Mouse (Mus musculus): ENCODE results near the gene Pex11g. TPM values are rescaled to one million over a fixed set of nuclear protein-coding genes. Genes with fewer than 3 reads are reported as not detected.
A peak's percentile ranks its signal among the peaks of the same experiment; 100 is the strongest.

Pex11g gene
- polyA plus RNA-seq, 1 experiment: 1.5 TPM

DNA sequence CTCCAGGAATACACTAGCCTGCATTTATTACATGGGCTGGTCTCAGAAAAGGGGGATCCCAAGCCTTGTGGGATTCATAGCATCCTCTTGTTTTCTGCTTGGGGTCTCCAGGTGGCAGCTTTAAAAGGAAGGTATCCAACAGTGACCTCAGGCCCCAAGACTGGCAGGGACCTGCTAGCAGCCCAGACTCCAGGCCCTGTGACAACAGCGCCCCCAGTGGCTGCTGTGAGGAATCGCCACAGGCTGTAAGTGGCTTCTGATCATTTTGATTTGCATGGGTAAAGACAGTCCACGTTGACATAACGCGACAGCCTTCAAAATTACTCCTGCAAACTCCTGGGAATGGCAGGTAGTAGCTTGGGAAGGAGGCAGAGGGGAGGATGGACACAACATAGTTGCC lies 16.8 kb downstream of the Pex11g start:
- Histone ChIP-seq H3K27ac (ENCODE audit: insufficient read depth, low read length) (no peak overlapping the region), H3K4me1 (ENCODE audit: control insufficient read depth, insufficient read depth, low read length) (no peaks in the 10 kb centered on the region), H3K4me3 (ENCODE audit: insufficient read depth, low read length) (no peak overlapping the region)
- TF ChIP-seq POLR2A (IDR thresholded peaks at IDR 0.05; ENCODE audit: extremely low read depth, insufficient read depth, low read length): no peak
- peak; percentile 75 for TF ChIP-seq CTCF (IDR thresholded peaks at IDR 0.05; ENCODE audit: extremely low read depth, insufficient read depth, low read length)

GRCm38 (mm10) chr8:3449226-3449625 lies 18.3 kb downstream of the Pex11g start:
- Histone ChIP-seq H3K4me1 (ENCODE audit: control insufficient read depth, insufficient read depth, low read length) (no peaks in the 10 kb centered on the region), H3K27ac (ENCODE audit: insufficient read depth, low read length) (no peak overlapping the region), H3K4me3 (ENCODE audit: insufficient read depth, low read length) (no peak overlapping the region)
- TF ChIP-seq CTCF (IDR thresholded peaks at IDR 0.05; ENCODE audit: extremely low read depth, insufficient read depth, low read length) (no peak), POLR2A (IDR thresholded peaks at IDR 0.05; ENCODE audit: extremely low read depth, insufficient read depth, low read length) (no peak)

GRCm38 (mm10) chr8:3439510-3439909 lies 28.0 kb downstream of the Pex11g start:
- Histone ChIP-seq H3K27ac (ENCODE audit: insufficient read depth, low read length) (no peak overlapping the region), H3K4me1 (ENCODE audit: control insufficient read depth, insufficient read depth, low read length) (no peaks in the 10 kb centered on the region), H3K4me3 (ENCODE audit: insufficient read depth, low read length) (no peak overlapping the region)
- TF ChIP-seq CTCF (IDR thresholded peaks at IDR 0.05; ENCODE audit: extremely low read depth, insufficient read depth, low read length) (0 out of 2 replicates have a peak, but pooled peaks have one; percentile 9), POLR2A (IDR thresholded peaks at IDR 0.05; ENCODE audit: extremely low read depth, insufficient read depth, low read length) (no peak)

- no peak for TF ChIP-seq CTCF (IDR thresholded peaks at IDR 0.05; ENCODE audit: extremely low read depth, insufficient read depth, low read length)
- no peak for TF ChIP-seq POLR2A (IDR thresholded peaks at IDR 0.05; ENCODE audit: extremely low read depth, insufficient read depth, low read length)
- Histone ChIP-seq H3K27ac (ENCODE audit: insufficient read depth, low read length) (no peak overlapping the region), H3K4me1 (ENCODE audit: control insufficient read depth, insufficient read depth, low read length) (no peaks in the 10 kb centered on the region), H3K4me3 (ENCODE audit: insufficient read depth, low read length) (no peak overlapping the region)
These were observed 31.0 kb downstream of the Pex11g start for GRCm38 (mm10) chr8:3436492-3436891.

DNA sequence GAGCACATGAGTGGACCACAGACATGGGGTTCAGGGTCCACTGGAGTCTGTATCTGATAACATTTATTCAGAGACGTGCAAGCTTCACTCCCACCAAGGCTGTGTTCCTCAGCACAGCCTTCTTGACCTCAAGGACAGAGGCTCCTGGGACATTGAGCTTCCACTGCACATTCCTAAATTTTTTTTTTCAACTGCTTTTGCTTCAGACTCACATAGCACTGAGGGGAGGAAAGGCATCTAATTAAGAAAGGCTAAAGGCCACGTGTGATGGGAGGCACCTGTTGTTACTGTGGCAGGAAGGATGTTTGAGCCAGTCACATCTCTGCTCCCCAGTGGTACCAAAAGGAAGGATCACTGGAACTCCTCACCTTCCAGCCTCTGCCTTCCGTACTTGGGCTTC lies 36.4 kb downstream of the Pex11g start:
- Histone ChIP-seq H3K27ac (ENCODE audit: insufficient read depth, low read length) (no peak overlapping the region), H3K4me3 (ENCODE audit: insufficient read depth, low read length) (no peak overlapping the region), H3K4me1 (ENCODE audit: control insufficient read depth, insufficient read depth, low read length) (no peaks in the 10 kb centered on the region)
- TF ChIP-seq CTCF (IDR thresholded peaks at IDR 0.05; ENCODE audit: extremely low read depth, insufficient read depth, low read length) (no peak), POLR2A (IDR thresholded peaks at IDR 0.05; ENCODE audit: extremely low read depth, insufficient read depth, low read length) (no peak)

DNA sequence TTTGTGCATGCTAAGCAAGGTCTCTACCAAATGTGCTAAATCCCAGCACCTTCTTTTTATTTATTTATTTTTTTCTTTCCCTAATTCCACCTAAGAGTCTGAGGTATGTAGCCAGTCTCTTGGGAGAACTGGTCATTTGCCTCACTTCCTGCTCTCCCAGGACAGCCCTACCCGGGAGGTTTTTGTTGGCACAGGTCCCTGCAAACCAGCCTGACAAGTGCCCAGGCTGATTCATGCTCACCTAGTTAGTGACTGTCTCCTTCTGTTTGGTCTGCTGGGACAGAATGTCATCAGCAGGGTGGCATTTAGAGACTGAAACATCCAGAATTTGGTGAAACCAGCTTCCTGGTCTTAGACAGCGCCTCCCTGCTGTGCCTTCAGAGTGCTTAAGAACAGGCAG lies 37.5 kb downstream of the Pex11g start:
- no peak for TF ChIP-seq POLR2A (IDR thresholded peaks at IDR 0.05; ENCODE audit: extremely low read depth, insufficient read depth, low read length)
- no peak for TF ChIP-seq CTCF (IDR thresholded peaks at IDR 0.05; ENCODE audit: extremely low read depth, insufficient read depth, low read length)
- H3K4me3 ChIP-seq (ENCODE audit: insufficient read depth, low read length): no peak overlapping the region
- no peaks in the 10 kb centered on the region for H3K4me1 ChIP-seq (ENCODE audit: control insufficient read depth, insufficient read depth, low read length)
- no peak overlapping the region for H3K27ac ChIP-seq (ENCODE audit: insufficient read depth, low read length)

GRCm38 (mm10) chr8:3428426-3428825 lies 39.1 kb downstream of the Pex11g start:
- Histone ChIP-seq H3K4me1 (ENCODE audit: control insufficient read depth, insufficient read depth, low read length) (no peaks in the 10 kb centered on the region), H3K27ac (ENCODE audit: insufficient read depth, low read length) (no peak overlapping the region), H3K4me3 (ENCODE audit: insufficient read depth, low read length) (no peak overlapping the region)
- TF ChIP-seq POLR2A (IDR thresholded peaks at IDR 0.05; ENCODE audit: extremely low read depth, insufficient read depth, low read length) (no peak), CTCF (IDR thresholded peaks at IDR 0.05; ENCODE audit: extremely low read depth, insufficient read depth, low read length) (no peak)

- Histone ChIP-seq H3K4me1 (ENCODE audit: control insufficient read depth, insufficient read depth, low read length) (no peaks in the 10 kb centered on the region), H3K4me3 (ENCODE audit: insufficient read depth, low read length) (no peak overlapping the region), H3K27ac (ENCODE audit: insufficient read depth, low read length) (no peak overlapping the region)
- no peak for TF ChIP-seq POLR2A (IDR thresholded peaks at IDR 0.05; ENCODE audit: extremely low read depth, insufficient read depth, low read length)
- TF ChIP-seq CTCF (IDR thresholded peaks at IDR 0.05; ENCODE audit: extremely low read depth, insufficient read depth, low read length): no peak
These were observed 41.3 kb downstream of the Pex11g start for GRCm38 (mm10) chr8:3426211-3426610.

- H3K4me1 ChIP-seq (ENCODE audit: control insufficient read depth, insufficient read depth, low read length): no peaks in the 10 kb centered on the region
- TF ChIP-seq POLR2A (IDR thresholded peaks at IDR 0.05; ENCODE audit: extremely low read depth, insufficient read depth, low read length): no peak
- no peak for TF ChIP-seq CTCF (IDR thresholded peaks at IDR 0.05; ENCODE audit: extremely low read depth, insufficient read depth, low read length)
- H3K27ac ChIP-seq (ENCODE audit: insufficient read depth, low read length): no peak overlapping the region
- H3K4me3 ChIP-seq (ENCODE audit: insufficient read depth, low read length): no peak overlapping the region
These were observed 42.3 kb downstream of the Pex11g start for GRCm38 (mm10) chr8:3425217-3425616.

GRCm38 (mm10) chr8:3421507-3421906 lies 46.0 kb downstream of the Pex11g start:
- no peaks in the 10 kb centered on the region for H3K4me1 ChIP-seq (ENCODE audit: control insufficient read depth, insufficient read depth, low read length)
- H3K27ac ChIP-seq (ENCODE audit: insufficient read depth, low read length): no peak overlapping the region
- TF ChIP-seq CTCF (IDR thresholded peaks at IDR 0.05; ENCODE audit: extremely low read depth, insufficient read depth, low read length) (no peak), POLR2A (IDR thresholded peaks at IDR 0.05; ENCODE audit: extremely low read depth, insufficient read depth, low read length) (no peak)
- H3K4me3 ChIP-seq (ENCODE audit: insufficient read depth, low read length): no peak overlapping the region
